Mouse (Mus musculus): ENCODE data around the gene Qrich2.

- no peak for TF ChIP-seq CTCF (IDR thresholded peaks at IDR 0.05; ENCODE audit: control insufficient read depth, insufficient read depth, low read length)
- no peak for TF ChIP-seq POLR2A (IDR thresholded peaks at IDR 0.05; ENCODE audit: borderline replicate concordance, control insufficient read depth, low read depth, low read length)
These were observed 46.1 kb upstream of the Qrich2 start for GRCm38 (mm10) chr11:116512154-116512553.

Data from bone marrow, adult 2 months (tissue).